Mouse (Mus musculus): ENCODE data around the gene Lpar2. TPM values are rescaled to one million over a fixed set of nuclear protein-coding genes. Genes with fewer than 3 reads are reported as not detected.

Gene Lpar2
- polyA plus RNA-seq (2015; fragmentation: Nextera tagmentation; extraction: Ambion mirVana), result not detected in 2 replicates

GRCm38 (mm10) chr8:69822386-69823191, at the start of gene Lpar2:
Gene Lpar2, plus strand, starts transcription at chr8:69822429.

GRCm38 (mm10) chr8:69774503-69775148, 47.6 kb upstream of the Lpar2 start, which contains the start of gene Gm20422:
Gene Gm20422, minus strand, starts transcription at chr8:69774886.

GRCm38 (mm10) chr8:69790773-69791367, 31.4 kb upstream of the Lpar2 start, which contains the start of the genes Atp13a1 and Zfp866:
Gene Atp13a1, plus strand, starts transcription at chr8:69791163.
Gene Zfp866, minus strand, starts transcription at chr8:69791178.

GRCm38 (mm10) chr8:69808094-69808863, 13.9 kb upstream of the Lpar2 start, which contains the start of gene Gmip:
Gene Gmip, plus strand, starts transcription at chr8:69808679.

GRCm38 (mm10) chr8:69832298-69832853, 10.1 kb downstream of the Lpar2 start, which contains the start of gene Pbx4:
Gene Pbx4, plus strand, starts transcription at chr8:69832491.

Other genes with a start within 250 kb of the Lpar2 start
- gene Zfp868, start 196.9 kb upstream of the Lpar2 start, polyA plus RNA-seq (2015; fragmentation: Nextera tagmentation; extraction: Ambion mirVana), result 7.3 and 9.1 TPM in 2 replicates
- gene Zfp964, start 167.9 kb upstream of the Lpar2 start, polyA plus RNA-seq (2015; fragmentation: Nextera tagmentation; extraction: Ambion mirVana), result 0.49 and 0.55 TPM in 2 replicates
- gene Zfp869, start 111.7 kb upstream of the Lpar2 start, polyA plus RNA-seq (2015; fragmentation: Nextera tagmentation; extraction: Ambion mirVana), result 6.7 and 9.1 TPM in 2 replicates
- 3.4 and 3.9 TPM in 2 replicates for gene Zfp963, start 72.5 kb upstream of the Lpar2 start, polyA plus RNA-seq (2015; fragmentation: Nextera tagmentation; extraction: Ambion mirVana)
- 0.58 and 1.1 TPM in 2 replicates for gene Gm20422, start 47.5 kb upstream of the Lpar2 start, polyA plus RNA-seq (2015; fragmentation: Nextera tagmentation; extraction: Ambion mirVana)
- gene Atp13a1, start 31.3 kb upstream of the Lpar2 start, polyA plus RNA-seq (2015; fragmentation: Nextera tagmentation; extraction: Ambion mirVana), result 14.1 and 16.6 TPM in 2 replicates
- gene Zfp866, start 31.3 kb upstream of the Lpar2 start, polyA plus RNA-seq (2015; fragmentation: Nextera tagmentation; extraction: Ambion mirVana), result 7.8 and 8.3 TPM in 2 replicates
- gene Gmip, start 13.8 kb upstream of the Lpar2 start, polyA plus RNA-seq (2015; fragmentation: Nextera tagmentation; extraction: Ambion mirVana), result 4.4 and 4.9 TPM in 2 replicates
- 1.5 and 1.8 TPM in 2 replicates for gene Pbx4, start 10.1 kb downstream of the Lpar2 start, polyA plus RNA-seq (2015; fragmentation: Nextera tagmentation; extraction: Ambion mirVana)
- gene Cilp2, start 65.3 kb downstream of the Lpar2 start, polyA plus RNA-seq (2015; fragmentation: Nextera tagmentation; extraction: Ambion mirVana), result 0.76 and 1.2 TPM in 2 replicates
- 1.3 and 1.7 TPM in 2 replicates for gene Tssk6, start 79.8 kb downstream of the Lpar2 start, polyA plus RNA-seq (2015; fragmentation: Nextera tagmentation; extraction: Ambion mirVana)
- gene Ndufa13, start 80.1 kb downstream of the Lpar2 start, polyA plus RNA-seq (2015; fragmentation: Nextera tagmentation; extraction: Ambion mirVana), result 313 and 340 TPM in 2 replicates
- gene Yjefn3, start 80.3 kb downstream of the Lpar2 start, polyA plus RNA-seq (2015; fragmentation: Nextera tagmentation; extraction: Ambion mirVana), result 12.2 and 13.0 TPM in 2 replicates
- gene Gatad2a, start 174.0 kb downstream of the Lpar2 start, polyA plus RNA-seq (2015; fragmentation: Nextera tagmentation; extraction: Ambion mirVana), result 20.4 and 23.2 TPM in 2 replicates
- gene Mau2, start 220.3 kb downstream of the Lpar2 start, polyA plus RNA-seq (2015; fragmentation: Nextera tagmentation; extraction: Ambion mirVana), result 23.2 and 26.4 TPM in 2 replicates
- 21.5 and 24.3 TPM in 2 replicates for gene Sugp1, start 220.4 kb downstream of the Lpar2 start, polyA plus RNA-seq (2015; fragmentation: Nextera tagmentation; extraction: Ambion mirVana)

Measured in skeletal muscle tissue, postnatal 0 days (tissue).